Mouse (Mus musculus): ENCODE measurements around the gene Irf5. TPM values are rescaled to one million over a fixed set of nuclear protein-coding genes. Genes with fewer than 3 reads are reported as not detected.

Irf5 gene
- total RNA-seq, 2 experiments from 2014 or later = 2.8 to 4.3 TPM

Other genes with a start within 250 kb of the Irf5 start
- not detected for gene Fam71f2, start 247.0 kb upstream of the Irf5 start, total RNA-seq (2021)
- not detected for gene Fam71f1, start 207.5 kb upstream of the Irf5 start, total RNA-seq (2021)
- gene Calu, start 178.6 kb upstream of the Irf5 start, total RNA-seq (2021) = 100 to 1,000 TPM; 239 to 241 TPM
- gene Opn1sw, start 138.2 kb upstream of the Irf5 start, total RNA-seq (2021) = not detected
- 1 to 10 TPM; 1.6 to 2.1 TPM for gene Ccdc136, start 130.3 kb upstream of the Irf5 start, total RNA-seq (2021)
- 100 to 1,000 TPM; 215 to 222 TPM for gene Flnc, start 93.4 kb upstream of the Irf5 start, total RNA-seq (2021)
- gene Atp6v1f, start 58.9 kb upstream of the Irf5 start, total RNA-seq (2021) = 100 to 1,000 TPM; 111 to 118 TPM
- not detected for gene Atp6v1fnb, start 55.2 kb upstream of the Irf5 start, total RNA-seq (2021)
- 1 to 10 TPM; 2.6 to 3.1 TPM for gene Kcp, start 18.7 kb upstream of the Irf5 start, total RNA-seq (2021)
- 10 to 100 TPM; 43.6 to 44.9 TPM for gene Tnpo3, start 83.3 kb downstream of the Irf5 start, total RNA-seq (2021)
- gene Tspan33, start 167.6 kb downstream of the Irf5 start, total RNA-seq (2021) = 1 to 10 TPM; 2.3 to 3.4 TPM
- gene Smo, start 208.9 kb downstream of the Irf5 start, total RNA-seq (2021) = 1 to 10 TPM; 6.5 to 6.9 TPM
- gene Ahcyl2, start 241.4 kb downstream of the Irf5 start, total RNA-seq (2021) = 10 to 100 TPM; 21.8 to 24.2 TPM

All from heart, adult 18-20 months (tissue).